Mouse (Mus musculus): ENCODE measurements around the gene Sec24a. TPM values are rescaled to one million over a fixed set of nuclear protein-coding genes. Genes with fewer than 3 reads are reported as not detected.
"Not testable (repeated sequence)": the region's sequence is repeated elsewhere in the genome, so short reads cannot be mapped to it uniquely, and the experiment has no call there.

Gene Sec24a
- total RNA-seq, 2 experiments from 2014 or later: 33.9 to 34.9 TPM

DNA sequence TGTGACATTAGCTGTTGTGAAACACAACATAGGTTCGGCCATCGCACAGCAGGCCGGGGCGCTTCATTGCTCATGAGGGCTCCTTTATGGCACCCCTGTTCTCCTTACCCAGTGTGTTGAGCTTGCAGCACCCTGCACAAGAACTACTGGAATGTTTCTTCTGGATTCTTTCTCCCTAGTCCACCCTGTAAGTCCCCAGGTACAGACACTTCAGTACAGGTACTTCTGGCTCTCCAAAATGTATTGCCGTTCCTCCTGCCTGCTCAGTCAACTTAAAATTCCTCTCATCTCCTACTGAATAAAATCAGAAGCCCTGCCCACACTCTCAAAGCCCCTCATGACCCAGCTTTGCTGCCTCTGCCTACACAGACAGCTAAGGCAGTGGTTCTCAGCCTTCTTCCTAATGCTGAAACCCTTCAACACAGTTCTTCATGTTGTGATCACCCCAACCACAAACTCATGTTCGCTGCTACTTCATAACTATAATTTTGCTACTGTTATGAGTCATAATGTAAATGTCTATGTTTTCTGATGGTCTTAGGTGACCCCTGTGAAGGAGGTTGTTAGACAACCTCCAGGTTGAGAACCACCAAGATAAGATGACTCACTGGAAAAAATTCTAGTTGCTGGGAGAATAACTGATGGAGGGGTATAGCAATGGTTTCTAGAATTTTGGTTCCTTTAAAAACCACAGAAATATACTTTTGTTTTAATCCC, 3.3 kb downstream of the Sec24a start:
- no peak for DNase-seq

DNA sequence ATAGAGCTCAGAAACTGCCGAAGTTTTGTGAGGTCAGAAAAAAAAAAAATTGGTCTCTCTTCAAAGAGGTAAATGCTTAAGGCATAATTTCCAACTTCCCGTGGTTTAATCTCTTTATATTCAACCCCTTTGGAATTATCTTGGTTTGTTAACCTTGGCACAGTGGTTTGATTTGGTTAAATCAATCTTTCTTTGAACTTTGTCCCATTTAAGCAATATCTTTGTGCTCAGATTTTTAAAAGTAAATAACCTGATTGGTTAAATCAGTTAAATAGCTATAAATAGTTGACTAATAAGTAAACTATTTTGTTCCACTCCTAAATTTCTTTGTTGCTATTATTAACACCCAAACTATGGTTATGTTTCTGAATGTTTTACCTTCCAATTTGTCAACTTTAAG, 4.2 kb downstream of the Sec24a start:
- DNase-seq: no peak

DNA sequence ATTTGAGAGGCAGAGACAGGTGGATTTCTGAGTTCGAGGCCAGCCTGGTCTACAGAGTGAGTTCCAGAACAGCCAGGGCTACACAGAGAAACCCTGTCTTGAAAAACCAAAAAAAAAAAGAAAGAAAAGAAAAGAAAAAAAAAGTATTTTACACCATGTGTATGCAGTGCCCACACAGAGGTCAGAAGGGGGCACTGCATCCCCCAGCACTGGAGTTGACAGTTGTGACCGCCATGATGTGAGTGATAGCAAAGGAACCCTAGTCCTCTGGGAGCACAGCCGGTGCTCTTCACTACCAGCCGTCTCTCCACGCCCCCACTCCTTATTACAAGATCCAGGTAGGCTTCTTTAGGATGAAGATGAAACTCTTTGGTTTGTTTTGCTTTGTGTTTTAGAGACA, 5.2 kb downstream of the Sec24a start:
- DNase-seq: not testable (repeated sequence)

DNA sequence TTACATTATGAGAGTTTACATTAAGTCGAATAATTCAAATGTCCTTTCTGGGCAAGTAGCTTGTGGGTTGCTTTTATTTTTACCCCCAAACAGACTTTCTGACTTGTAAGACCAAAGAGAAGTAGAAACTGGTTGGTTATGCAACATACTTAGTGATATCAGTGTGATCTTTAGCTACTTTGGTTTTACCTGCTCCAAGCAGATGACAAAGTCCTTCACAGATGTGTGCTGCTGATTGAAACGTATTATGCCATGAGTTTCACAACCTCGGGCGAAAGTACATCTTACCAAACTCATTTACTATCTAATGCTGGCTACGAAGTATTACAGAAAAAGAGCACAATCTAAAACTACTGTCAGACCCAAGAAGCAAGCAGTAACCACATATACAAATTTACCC, 5.8 kb downstream of the Sec24a start:
- DNase-seq: no peak

DNA sequence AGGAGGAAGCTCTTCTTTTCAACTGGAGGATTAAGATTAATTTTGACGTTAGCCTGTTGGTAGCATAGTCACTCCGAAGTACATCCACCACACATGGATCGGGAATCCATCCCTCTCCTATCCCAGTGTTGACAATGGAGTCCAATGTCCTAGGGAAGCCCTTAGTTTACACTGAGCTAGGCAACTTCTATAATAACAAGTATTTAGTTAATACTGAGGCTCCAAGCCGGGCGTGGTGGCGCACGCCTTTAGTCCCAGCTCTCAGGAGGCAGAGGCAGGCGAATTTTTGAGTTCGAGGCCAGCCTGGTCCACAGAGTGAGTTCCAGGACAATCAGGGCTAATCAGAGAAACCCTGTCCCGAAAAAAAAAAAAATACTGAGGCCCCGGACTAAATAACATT, 6.4 kb downstream of the Sec24a start:
- no peak for DNase-seq

DNA sequence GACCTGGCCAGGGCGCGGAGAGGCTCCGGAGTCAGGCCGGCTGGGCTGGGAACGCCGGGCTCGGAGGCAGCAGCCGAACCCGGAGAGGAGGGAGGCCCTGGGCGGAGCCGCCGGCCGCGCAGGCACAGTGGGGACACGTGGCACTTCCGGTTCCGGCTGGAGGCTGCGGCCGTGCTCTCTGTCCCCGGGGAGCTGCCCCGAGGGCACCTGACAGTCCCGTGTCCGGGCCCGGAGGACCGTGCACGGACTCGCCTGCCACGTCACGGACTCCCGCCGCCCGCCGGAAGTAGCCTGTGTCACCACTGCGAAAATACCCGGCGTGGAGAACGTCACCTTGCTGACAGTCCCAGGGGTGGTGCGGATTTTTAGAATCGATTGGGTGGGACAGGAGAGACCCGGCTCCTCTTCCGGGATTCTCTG, 7.1 kb downstream of the Sec24a start:
- peak; percentile 96 to 98 for DNase-seq

DNA sequence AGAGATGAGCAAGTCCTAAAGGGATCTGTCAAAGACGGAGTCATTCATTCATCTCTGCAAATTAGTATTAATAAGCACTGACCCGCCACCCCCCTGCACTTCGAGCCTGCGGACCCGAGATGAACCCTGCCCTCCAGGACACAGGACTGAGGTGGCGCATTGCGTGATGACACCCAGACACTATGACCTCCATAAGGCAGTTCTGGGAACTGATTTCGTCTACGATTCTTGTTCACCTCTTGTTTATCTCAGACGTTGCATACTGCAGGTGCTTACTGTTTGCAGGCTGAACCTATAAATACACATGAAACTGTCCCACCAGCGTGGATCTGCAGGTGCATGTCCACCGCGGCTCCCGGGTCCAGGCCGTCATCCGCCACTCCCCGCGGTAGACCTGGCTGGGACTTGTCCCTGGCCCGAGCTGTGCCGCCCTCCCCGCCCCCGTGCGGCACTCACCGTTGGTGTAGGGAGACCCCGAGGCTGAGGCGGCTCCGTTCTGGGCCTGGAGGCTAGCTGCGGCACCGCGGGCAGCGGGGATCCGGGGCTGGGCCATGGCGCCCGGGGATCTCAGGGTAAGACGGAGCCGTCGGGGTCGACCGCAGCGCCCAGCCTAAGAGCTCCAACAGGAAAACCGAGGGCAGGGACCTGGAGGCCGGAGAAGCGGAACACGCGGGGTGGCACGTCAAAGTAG, 7.7 kb downstream of the Sec24a start:
- DNase-seq: peak; percentile 19 to 66

DNA sequence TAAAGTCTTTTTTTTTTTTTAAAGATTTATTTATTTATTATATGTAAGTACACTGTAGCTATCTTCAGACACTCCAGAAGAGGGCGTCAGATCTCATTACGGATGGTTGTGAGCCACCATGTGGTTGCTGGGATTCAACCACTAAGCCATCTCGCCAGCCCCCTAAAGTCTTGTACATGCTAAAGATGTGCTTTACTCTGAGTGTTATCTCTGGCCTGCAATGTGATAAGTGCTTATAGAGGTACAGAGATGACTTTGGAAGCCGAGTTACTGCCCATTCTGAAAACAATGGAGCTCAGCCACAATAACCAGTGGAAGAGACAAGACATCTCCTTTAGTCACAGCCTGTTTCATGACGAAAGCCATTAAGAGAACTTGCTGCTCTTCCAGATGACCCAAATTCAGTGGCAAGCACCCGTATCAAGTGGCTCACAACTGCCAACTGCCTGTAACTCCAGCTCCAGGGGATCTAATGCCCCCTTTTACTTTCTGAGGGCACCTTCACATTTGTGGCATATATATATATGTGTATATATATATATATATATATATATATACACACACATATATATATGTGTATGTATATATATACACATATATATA, 11.7 kb downstream of the Sec24a start:
- not testable (repeated sequence) for DNase-seq

DNA sequence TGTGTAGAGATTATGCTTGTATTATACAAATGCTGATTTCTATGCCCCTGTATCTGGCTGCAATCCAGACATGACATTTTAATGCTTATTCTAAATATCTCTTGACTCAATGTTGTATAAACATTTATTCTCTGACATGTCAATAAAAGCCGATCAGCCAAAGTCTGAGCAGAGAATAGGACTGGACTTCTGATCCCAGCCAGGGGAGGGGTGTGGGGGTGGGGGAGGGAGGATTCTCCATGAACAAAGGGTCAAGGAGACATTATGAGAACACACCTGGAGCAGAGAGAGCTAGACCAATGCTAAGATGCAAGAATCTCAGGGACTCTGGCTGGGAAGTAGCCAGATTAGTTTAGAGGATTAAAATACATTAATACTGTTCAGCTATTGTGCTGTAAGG, 17.3 kb downstream of the Sec24a start:
- no peak for DNase-seq

DNA sequence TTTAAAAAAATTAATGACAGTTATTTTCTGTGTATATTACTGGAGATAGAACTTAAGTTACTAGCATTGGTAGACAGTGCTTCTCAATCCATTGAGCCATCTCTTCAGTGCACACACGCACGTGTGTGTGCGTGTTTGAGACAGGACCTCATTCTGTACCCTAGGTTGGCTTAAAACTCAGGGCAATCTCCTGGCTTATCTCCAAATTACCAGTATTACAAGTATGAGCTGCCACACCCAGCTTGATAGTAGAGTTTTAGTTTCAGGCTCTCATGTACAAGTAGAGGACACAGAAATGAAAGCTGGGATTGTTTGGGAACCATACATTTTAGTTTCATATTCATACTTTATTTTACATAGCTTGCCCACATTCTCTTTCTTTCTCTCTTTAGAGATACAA, 22.7 kb downstream of the Sec24a start:
- no peak for DNase-seq

DNA sequence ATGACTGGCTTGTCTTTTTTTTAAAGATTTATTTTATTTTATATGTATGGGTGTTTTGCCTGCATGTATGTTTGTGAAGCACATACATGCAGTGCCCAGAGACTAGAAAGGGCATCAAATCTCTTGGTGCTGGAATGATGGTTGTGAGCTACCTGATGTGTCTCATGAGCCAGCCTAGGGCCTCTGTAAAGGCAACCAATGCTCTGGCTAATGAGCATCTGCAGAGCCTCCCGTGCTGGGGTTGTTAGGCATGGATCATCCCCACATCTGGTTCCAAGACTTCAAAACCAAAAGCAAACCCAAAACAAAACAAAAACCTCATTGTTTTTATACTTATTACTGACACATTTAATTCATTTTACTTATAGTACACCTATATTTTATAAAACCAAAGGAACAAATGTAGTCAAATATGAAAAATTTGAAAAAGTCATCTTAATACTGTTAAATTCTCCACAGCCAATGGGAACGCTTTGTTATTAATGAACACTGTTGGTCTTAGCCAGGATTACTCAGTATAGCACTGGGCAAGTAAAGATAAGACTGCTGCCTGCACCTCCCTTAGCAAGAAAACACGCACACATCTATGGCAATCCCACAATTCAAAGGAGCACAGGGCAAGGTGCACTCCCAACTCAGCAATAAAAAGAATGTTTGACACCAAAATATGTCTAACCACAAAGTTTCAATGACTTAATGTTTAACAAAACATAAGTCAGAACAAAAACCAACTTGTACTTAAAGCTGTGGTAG, 24.6 kb downstream of the Sec24a start:
- DNase-seq: no peak

DNA sequence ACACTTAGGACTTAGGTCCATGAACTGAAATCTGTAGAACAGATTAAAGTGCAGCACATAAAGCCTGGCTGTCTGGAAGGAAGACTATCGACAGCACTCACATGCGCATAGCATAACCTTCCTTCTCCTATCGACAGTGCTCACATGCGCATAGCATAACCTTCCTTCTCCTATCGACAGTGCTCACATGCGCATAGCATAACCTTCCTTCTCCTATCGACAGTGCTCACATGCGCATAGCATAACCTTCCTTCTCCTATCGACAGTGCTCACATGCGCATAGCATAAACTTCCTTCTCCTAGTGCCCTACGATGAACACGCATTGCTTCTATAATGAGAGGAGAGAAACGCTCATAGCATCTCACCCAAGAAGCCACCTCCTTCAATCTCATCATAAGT, 29.2 kb downstream of the Sec24a start:
- DNase-seq: not testable (repeated sequence)

DNA sequence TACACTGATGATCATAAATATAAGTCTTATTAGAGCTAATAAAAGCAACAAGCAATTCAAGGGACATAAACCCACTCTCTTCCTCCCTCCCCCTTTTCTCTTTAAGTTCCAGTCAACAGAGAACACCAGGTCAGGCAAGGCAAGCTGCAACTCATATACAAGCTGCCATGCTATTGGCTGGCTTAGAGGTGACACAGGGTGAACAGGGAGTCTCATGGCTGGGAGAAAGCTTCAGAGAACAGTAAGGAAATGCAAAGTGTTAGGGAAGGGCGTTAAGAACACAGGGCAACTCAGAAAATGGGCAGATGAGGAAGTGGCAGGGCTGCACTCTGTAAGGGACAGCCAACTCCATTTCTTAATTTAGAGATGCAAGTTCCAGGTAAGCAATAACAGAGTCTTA, 30.6 kb downstream of the Sec24a start:
- no peak for DNase-seq

DNA sequence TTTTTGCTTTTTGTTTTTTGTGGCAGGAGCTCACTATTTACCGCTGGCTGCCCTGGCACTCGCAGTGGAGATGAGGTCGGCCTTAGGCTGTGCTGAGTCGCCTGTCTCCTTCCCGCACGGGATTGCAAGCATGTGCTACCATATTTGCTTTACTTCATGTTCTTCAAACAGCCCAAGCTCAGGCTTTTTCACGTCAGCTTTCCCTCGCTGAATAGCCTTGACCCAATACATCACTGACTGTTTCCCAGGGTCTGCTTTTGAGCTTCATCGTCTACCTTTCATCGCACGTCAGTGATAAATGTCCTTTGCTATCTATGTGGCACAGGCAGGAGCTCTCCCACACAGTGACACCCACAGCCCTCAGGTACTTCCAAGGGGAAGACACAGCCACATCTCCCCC, 42.4 kb downstream of the Sec24a start:
- DNase-seq: no peak

DNA sequence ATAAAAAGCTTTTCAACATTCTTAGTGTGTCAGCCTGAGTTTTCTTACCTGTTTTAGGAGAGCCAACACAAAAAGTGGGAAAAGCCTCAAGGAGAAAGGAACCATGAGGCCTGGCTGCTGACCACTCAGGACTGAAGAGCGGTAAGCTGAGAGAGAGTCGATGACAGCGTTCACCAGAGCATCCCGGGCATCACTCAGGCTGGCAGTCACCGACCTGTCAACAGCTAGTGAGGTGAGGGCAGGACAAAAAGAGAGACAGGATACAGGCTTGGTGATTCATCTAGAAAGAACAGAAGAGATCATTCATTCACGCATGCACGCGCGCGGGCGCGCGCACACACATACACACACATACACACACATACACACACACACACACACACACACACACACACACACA, 56.4 kb downstream of the Sec24a start:
- no peak for DNase-seq

DNA sequence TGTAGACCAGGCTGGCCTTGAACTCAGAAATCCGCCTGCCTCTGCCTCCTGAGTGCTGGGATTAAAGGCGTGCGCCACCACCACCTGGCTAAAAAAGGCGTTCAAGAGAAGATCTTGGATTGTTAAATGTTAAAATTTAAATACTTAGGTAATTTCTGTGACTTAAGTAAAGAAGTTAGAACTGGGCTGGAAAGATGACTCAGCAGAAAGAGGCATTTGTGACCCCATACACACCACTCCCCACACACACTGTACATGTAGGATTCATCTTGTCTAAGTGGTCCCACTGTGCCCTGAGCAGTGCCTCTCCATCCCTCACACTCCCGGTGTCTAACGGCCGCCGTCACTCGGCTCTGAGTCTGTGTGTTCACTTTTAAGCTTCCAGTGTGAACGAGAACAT, 57.0 kb downstream of the Sec24a start:
- DNase-seq: no peak

DNA sequence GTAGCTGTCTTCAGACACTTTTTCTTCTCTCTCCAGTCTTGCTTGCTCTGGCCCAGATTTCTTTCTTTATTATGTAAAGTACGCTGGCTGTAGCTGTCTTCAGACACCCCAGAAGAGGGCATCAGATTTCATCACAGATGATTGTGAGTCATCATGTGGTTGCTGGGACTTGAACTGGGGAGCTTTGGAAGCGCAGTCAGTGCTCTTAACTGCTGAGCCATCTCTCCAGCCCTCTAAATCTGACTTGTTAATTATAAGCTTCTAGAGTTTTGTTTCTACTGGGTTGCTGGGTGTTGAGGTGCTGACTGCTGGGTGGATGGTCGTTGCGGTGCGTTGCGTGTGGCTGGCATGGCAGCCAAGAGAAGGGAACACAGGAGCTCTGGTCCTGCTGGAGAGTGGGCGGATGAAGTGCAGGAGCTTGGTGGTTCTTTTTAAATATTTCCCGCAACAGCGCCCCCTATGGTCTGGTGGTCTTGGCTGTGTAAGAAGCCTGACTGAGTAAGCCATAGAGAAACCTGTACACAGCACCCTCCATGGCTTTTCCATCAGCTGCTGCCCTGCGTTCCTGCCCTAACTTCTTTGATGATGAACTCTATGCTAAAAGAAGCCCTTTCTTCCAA, 59.9 kb downstream of the Sec24a start:
- peak in 1 of 2 experiments; percentile 23 for DNase-seq

DNA sequence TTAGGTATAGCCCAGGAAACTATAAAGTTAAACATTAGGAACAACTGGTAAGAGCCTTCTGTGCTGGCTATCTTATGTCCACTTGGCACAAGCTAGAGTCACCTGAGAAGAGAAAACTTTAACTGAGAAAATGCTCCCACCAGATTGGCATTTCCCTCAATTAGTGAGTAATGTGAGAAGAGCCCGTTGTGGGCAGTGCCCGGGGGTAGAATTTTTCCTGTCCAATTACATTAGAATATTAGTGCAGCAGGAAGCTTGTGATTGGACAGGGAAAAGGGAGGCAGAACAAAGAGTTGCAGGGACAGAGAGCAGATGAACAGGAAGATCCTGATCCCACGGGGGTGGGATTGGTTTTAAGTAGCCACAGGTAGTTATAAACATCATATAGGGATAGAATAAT, 60.6 kb downstream of the Sec24a start:
- no peak for DNase-seq

DNA sequence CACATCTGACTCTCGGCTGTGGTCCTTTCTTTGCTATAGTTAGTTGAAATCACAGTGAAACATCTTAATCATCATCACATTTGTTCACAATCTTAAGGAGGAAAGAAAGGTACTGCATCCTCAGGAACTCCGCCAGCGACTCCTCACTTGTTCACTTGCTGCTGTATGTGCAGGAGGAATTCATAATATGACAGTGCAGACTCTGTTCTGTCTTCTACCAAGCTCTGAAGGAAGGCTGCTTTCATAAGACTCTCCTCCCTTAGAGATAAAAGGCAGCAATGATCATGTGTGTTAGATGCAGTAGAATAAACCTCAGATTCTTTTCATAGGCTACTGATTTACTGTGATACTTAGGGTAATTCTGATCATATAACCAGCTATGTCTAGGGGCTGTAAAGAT, 68.5 kb downstream of the Sec24a start:
- DNase-seq: no peak

DNA sequence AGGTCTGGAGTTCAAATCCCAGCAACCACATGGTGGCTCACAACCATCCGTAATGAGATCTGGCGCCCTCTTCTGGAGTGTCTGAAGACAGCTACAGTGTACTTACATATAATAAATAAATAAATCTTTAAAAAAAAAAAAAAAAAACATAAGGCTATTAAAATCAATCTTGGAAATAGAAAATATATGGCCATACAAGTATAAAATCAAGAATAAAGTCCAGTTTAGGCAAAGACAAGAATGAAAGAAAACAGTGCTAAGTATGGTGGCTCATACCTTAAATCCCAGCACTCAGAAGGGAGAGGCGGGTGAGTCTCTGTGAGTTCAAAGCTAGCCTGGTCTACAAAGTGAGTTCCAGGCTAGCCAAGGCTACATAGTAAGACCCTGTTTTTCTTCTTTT, 72.8 kb downstream of the Sec24a start:
- not testable (repeated sequence) for DNase-seq

DNA sequence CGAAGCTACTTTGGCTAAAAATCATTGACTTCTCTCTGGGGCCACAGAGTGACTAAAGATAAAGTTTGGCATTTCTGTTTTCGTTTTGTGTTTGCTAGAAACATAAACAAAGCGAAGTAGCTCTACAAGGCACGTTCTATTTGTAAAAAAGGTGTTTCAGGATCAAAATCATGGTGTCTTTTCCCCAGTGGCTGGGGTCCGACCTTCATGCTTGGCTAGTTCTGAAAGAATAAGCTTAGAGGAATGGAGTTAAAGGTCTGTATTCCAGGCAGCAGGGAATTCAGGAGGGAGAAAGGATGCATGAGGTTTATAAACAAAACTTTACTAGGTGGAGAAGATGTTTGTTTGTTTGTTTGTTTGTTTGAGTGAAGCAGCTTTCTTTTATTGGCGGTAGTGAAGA, 74.1 kb downstream of the Sec24a start:
- DNase-seq: no peak
